In the genomic region with DNA sequence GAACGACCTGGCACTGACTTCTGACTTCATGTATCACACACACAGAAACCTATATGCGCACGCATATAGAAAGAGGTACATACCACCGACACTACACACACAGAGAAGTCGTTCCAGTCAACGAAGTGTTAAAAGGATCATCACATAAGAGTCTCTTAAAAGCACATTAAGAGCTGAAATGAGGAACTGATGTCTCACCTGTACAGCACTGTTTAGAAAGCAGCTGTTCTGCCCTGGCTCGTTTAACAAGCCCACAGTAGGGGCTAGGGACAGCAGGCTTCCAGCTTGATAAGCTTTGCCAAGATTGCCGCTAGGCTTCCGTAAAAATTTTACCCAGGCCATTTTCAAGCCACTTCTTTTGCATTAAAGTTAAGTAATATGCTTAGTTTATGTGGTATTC, we compare ENCODE assay signal across 25 mouse cellular contexts. TPM values are rescaled to one million over a fixed set of nuclear protein-coding genes. Genes with fewer than 3 reads are reported as not detected.
DNase-seq lines count a peak whose midpoint lies in the region; ATAC-seq lines count a peak whose summit lies in the region.
"Had no signal": no experiment of that assay in that cellular context is flagged by ENCODE, and none has a peak within 500 bp of the region (broad histone marks: within the 10 kb centered on the region; RNA-seq: fewer than 3 reads in every experiment).

No protein-coding gene starts in this region.

- H3K4me3 ChIP-seq in midbrain, embryonic 11.5 days (ENCODE audit: low read depth, low read length): no peak overlapping the region
- no peak overlapping the region for H3K4me3 ChIP-seq in midbrain, embryonic 13.5 days (replicated peaks)

- peak; percentile 64 for DNase-seq in heart, adult 11 months
- DNase-seq in heart, postnatal 36 days: no peak
- DNase-seq in midbrain, embryonic 11.5 days (ENCODE audit: low spot score, missing footprints): peak; percentile 64
- DNase-seq: adrenal gland, adult 2 months; adrenal gland, adult 8-10 months; adrenal gland, postnatal 10 days; adrenal gland, postnatal 14 days; adrenal gland, postnatal 25 days; adrenal gland, postnatal 36 days; B cell, adult 2 months; cerebellum, adult 11 months; cerebellum, adult 11-12 months; cerebellum, adult 18-20 months had no signal

- intact Hi-C loops in heart, postnatal 36 days (cut with DNase I): no loop called here

- no peak for ATAC-seq in midbrain, embryonic 11.5 days (ENCODE audit: low FRiP score)
- ATAC-seq in midbrain, embryonic 13.5 days: no peak
- ATAC-seq: activated CD4-positive, CD25-positive, alpha-beta regulatory T cell, adult 4 months; CD4-positive, CD25-positive, alpha-beta regulatory T cell, adult 4 months; Patski had no signal

- H3K9ac ChIP-seq in midbrain, embryonic 11.5 days (ENCODE audit: low read length): no peak overlapping the region
- no peak overlapping the region for H3K9ac ChIP-seq in midbrain, embryonic 13.5 days (replicated peaks)

- H3K27ac ChIP-seq in midbrain, embryonic 11.5 days (ENCODE audit: low read depth, low read length): no peak overlapping the region
- no peak overlapping the region for H3K27ac ChIP-seq in midbrain, embryonic 13.5 days

- no peaks in the 10 kb centered on the region for H3K4me1 ChIP-seq in midbrain, embryonic 11.5 days (ENCODE audit: control insufficient read depth, insufficient read depth, low read length)
- no peaks in the 10 kb centered on the region for H3K4me1 ChIP-seq in midbrain, embryonic 13.5 days (replicated peaks)

- no peaks in the 10 kb centered on the region for H3K36me3 ChIP-seq in midbrain, embryonic 11.5 days (ENCODE audit: control insufficient read depth, insufficient read depth, low read length)
- 0 out of 2 replicates have a peak, but pooled peaks cover 6% of the 10 kb centered on the region for H3K36me3 ChIP-seq in midbrain, embryonic 13.5 days

- 92% methylated on average over 9 of the region's 9 CpGs for WGBS in midbrain, embryonic 11.5 days
- whole genome bisulfite sequencing in midbrain, embryonic 13.5 days: 94% methylated on average over 9 of the region's 9 CpGs

- H3K27me3 ChIP-seq in midbrain, embryonic 11.5 days (ENCODE audit: control insufficient read depth, insufficient read depth, low read length): no peaks in the 10 kb centered on the region
- H3K27me3 ChIP-seq in midbrain, embryonic 13.5 days: no peaks in the 10 kb centered on the region
- H3K27me3 ChIP-seq: CH12.LX, Patski had no signal

- H3K9me3 ChIP-seq in midbrain, embryonic 11.5 days (ENCODE audit: control insufficient read depth, low read length): no peaks in the 10 kb centered on the region
- H3K9me3 ChIP-seq in midbrain, embryonic 13.5 days: no peaks in the 10 kb centered on the region
- H3K9me3 ChIP-seq: G1E had no signal

- H3K4me2 ChIP-seq in midbrain, embryonic 11.5 days: no peak overlapping the region
- no peak overlapping the region for H3K4me2 ChIP-seq in midbrain, embryonic 13.5 days (replicated peaks)

RNA-seq across cellular contexts. Expression of gene Usp53, which starts 15.9 kb away (rescaled TPM):
- total RNA-seq in heart, postnatal 36 days (2021): 10 to 100 TPM in 1 of 2 experiments, 1 to 10 TPM in 1; 8.6 to 12.5 TPM
- 3.4 and 3.7 TPM in 2 replicates for polyA plus RNA-seq in midbrain, embryonic 11.5 days (2014; fragmentation: Nextera tagmentation; extraction: Ambion mirVana)
- 6.3 and 7.0 TPM in 2 replicates for polyA plus RNA-seq in midbrain, embryonic 13.5 days (2015; fragmentation: Nextera tagmentation; extraction: Ambion mirVana)

RNA-seq across cellular contexts. Expression of gene 1810037I17Rik, which starts 44.4 kb away (rescaled TPM):
- total RNA-seq in heart, postnatal 36 days (2021): 100 to 1,000 TPM in 1 of 2 experiments, 10 to 100 TPM in 1; 91.5 to 110 TPM
- polyA plus RNA-seq in midbrain, embryonic 11.5 days (2014; fragmentation: Nextera tagmentation; extraction: Ambion mirVana): 95.8 and 97.9 TPM in 2 replicates
- polyA plus RNA-seq in midbrain, embryonic 13.5 days (2015; fragmentation: Nextera tagmentation; extraction: Ambion mirVana): 81.8 and 91.8 TPM in 2 replicates

RNA-seq across cellular contexts. Expression of gene Gm10959, which starts 49.2 kb away (rescaled TPM):
- total RNA-seq in heart, postnatal 36 days (2021): not detected
- polyA plus RNA-seq in midbrain, embryonic 11.5 days (2014; fragmentation: Nextera tagmentation; extraction: Ambion mirVana): not detected in 2 replicates
- not detected in 2 replicates for polyA plus RNA-seq in midbrain, embryonic 13.5 days (2015; fragmentation: Nextera tagmentation; extraction: Ambion mirVana)
- total RNA-seq: adrenal gland, adult 18-20 months; adrenal gland, adult 2 months; adrenal gland, adult 8-10 months; adrenal gland, postnatal 10 days; adrenal gland, postnatal 14 days; adrenal gland, postnatal 25 days; adrenal gland, postnatal 36 days; adrenal gland, postnatal 4 days; CH12.LX; ES-E14; G1E; MEL had no signal
- polyA plus RNA-seq: activated CD4-positive, CD25-positive, alpha-beta regulatory T cell, adult 4 months; adrenal gland, adult 2 months; brain, embryonic 14.5 days; C2C12; CD4-positive, CD25-positive, alpha-beta regulatory T cell, adult 4 months; G1E; Patski had no signal

Comparison
In these comparisons a context has a peak if more than half of its experiments do, and no peak if none do; other contexts are left out.
1. DNase-seq: peak in heart, adult 11 months (single experiment) and midbrain, embryonic 11.5 days (single experiment); none in heart, postnatal 36 days (0 of 2).